Mouse (Mus musculus): ENCODE measurements at regions not wholly inside any gene's neighbourhood (a gene's known extent, or its start where the extent isn't known, plus 50 kb on each side); places are given as distances from the start of the nearest gene placed in this dataset.
A peak's percentile ranks its signal among the peaks of the same experiment; 100 is the strongest.

- TF ChIP-seq EP300 (IDR thresholded peaks at IDR 0.05; ENCODE audit: insufficient read depth, low read depth, low read length) (no peak), CTCF (IDR thresholded peaks at IDR 0.05) (peak; percentile 57)
These were observed 524.2 kb upstream of the Gpc5 start for GRCm38 (mm10) chr14:114567673-114568309.

Measured in heart, adult 2 months (tissue).